Mouse (Mus musculus) gastrocnemius, postnatal 36 days (tissue): ENCODE results near the gene Rhox4e. TPM values are rescaled to one million over a fixed set of nuclear protein-coding genes. Genes with fewer than 3 reads are reported as not detected.
"Not testable (repeated sequence)": the region's sequence is repeated elsewhere in the genome, so short reads cannot be mapped to it uniquely, and the experiment has no call there.

ENCODE experiments used
- DNase-seq, 2 experiments: peaks; one replicate each; pipeline ENCODE4 v3.0.0; 2022
- intact Hi-C: fragments of 180-260 bp; cut with DNase I; formaldehyde crosslinking; loops from one replicate; pipeline ENCODE4 v1.15.1; 2025
- long read RNA-seq, 2 experiments: library from polyadenylated mRNA; stranded (forward); transcript quantifications; one replicate each; pipeline ENCODE4 v2.0.0; 2021
- total RNA-seq, 2 experiments: library from RNA; stranded (reverse); gene quantifications; 2 replicates each; pipeline ENCODE4 v1.2.3; 2021

The Rhox4e gene
- not detected for total RNA-seq
- long read RNA-seq, experiment 1 = 0 reads
- long read RNA-seq, experiment 2 = 0 reads

DNA sequence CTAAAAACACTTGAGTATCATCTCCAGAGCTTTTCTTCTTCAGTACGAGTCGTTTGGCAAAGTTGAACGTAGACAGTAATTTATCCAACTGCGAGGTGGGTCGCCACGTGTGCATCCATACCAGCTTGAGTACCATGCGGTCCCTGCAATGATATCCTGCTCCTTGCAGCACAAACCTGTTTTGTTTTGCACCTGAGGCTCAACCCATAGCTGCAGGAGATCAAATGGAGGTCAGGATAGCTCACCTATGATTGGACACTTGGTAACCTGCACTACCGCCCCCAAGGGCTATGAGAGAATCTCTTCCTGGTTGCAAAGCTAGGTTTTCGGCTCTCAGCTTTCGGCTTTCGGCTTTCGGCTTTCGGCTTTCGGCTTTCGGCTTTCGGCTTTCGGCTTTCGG is at the start of gene Rhox4e:
Gene Rhox4e (plus strand): TSS at position 301 of the 400 bp plus-strand sequence.
- DNase-seq, intact Hi-C loops: not testable (repeated sequence)

- DNase-seq, intact Hi-C loops: not testable (repeated sequence)
Measured at GRCm38 (mm10) chrX:37514059-37514458, 43.2 kb upstream of the Rhox4e start, which contains the start of gene Rhox4d. TSS of gene Rhox4d (plus strand) at chrX:37514359.

- DNase-seq, intact Hi-C loops: not testable (repeated sequence)
Measured at GRCm38 (mm10) chrX:37530152-37530551, 27.1 kb upstream of the Rhox4e start, which contains the start of gene Rhox2e. TSS of gene Rhox2e (plus strand) at chrX:37530452.

GRCm38 (mm10) chrX:37541719-37542118 is 15.5 kb upstream of the Rhox4e start, which contains the start of gene Rhox3e:
TSS of gene Rhox3e (plus strand) at chrX:37542019.
- intact Hi-C loops, DNase-seq: not testable (repeated sequence)

- intact Hi-C loops, DNase-seq: not testable (repeated sequence)
Measured at GRCm38 (mm10) chrX:37571105-37571504, 13.9 kb downstream of the Rhox4e start, which contains the start of gene Rhox2f. TSS of gene Rhox2f (plus strand) at chrX:37571405.

DNA sequence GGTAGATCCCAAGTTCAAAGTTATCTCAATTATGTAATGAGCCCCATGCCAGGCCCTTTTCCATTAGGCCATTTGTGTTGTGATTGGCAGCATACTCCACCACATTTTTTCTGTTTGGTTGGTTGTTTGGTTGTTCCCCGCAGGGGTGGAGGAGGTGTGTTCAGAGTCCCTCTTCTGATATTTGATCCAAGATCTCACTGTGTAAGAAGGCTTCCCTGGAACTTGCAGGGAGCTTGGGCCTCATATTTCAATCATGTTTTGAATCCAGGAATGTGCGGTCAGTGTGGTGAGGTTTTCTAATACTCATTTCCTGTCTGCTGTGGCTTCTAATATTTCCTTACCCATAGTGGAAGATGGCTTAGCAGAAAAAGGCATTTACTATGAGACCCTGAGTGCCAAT is 15.4 kb downstream of the Rhox4e start:
- DNase-seq, intact Hi-C loops: not testable (repeated sequence)

- DNase-seq, intact Hi-C loops: not testable (repeated sequence)
Measured at GRCm38 (mm10) chrX:37580692-37581091, 23.5 kb downstream of the Rhox4e start, which contains the start of gene Rhox3f. TSS of gene Rhox3f (plus strand) at chrX:37580992.

DNA sequence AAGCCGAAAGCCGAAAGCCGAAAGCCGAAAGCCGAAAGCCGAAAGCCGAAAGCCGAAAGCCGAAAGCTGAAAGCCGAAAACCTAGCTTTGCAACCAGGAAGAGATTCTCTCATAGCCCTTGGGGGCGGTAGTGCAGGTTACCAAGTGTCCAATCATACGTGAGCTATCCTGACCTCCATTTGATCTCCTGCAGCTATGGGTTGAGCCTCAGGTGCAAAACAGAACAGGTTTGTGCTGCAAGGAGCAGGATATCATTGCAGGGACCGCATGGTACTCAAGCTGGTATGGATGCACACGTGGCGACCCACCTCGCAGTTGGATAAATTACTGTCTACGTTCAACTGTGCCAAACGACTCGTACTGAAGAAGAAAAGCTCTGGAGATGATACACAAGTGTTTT is 50.4 kb downstream of the Rhox4e start, which contains the start of gene Rhox4f:
Gene Rhox4f (minus strand): TSS at position 101 of the 400 bp plus-strand sequence.
- DNase-seq, intact Hi-C loops: not testable (repeated sequence)

Other genes starting within 250 kb of the Rhox4e start
- gene Rhox3a2, start 177.4 kb upstream of the Rhox4e start, total RNA-seq = not detected
- not detected for gene Rhox4a2, start 166.6 kb upstream of the Rhox4e start, total RNA-seq
- not detected for gene Rhox2b, start 145.3 kb upstream of the Rhox4e start, total RNA-seq
- gene Rhox4b, start 124.9 kb upstream of the Rhox4e start, total RNA-seq = not detected
- gene Rhox2c, start 103.7 kb upstream of the Rhox4e start, total RNA-seq = not detected
- not detected for gene Rhox3c, start 98.8 kb upstream of the Rhox4e start, total RNA-seq
- not detected for gene Rhox4c, start 77.1 kb upstream of the Rhox4e start, total RNA-seq
- gene Rhox2d, start 64.0 kb upstream of the Rhox4e start, total RNA-seq = not detected
- gene Rhox4d, start 43.1 kb upstream of the Rhox4e start, total RNA-seq = not detected
- not detected for gene Rhox2e, start 27.0 kb upstream of the Rhox4e start, total RNA-seq
- under 1 TPM in 1 of 2 experiments, not detected in 1; 0.76 TPM for gene Rhox3e, start 15.4 kb upstream of the Rhox4e start, total RNA-seq
- gene Rhox2f, start 14.0 kb downstream of the Rhox4e start, total RNA-seq = not detected
- gene Rhox3f, start 23.6 kb downstream of the Rhox4e start, total RNA-seq = not detected
- gene Rhox4f, start 50.3 kb downstream of the Rhox4e start, total RNA-seq = not detected
- not detected for gene Rhox3g, start 71.2 kb downstream of the Rhox4e start, total RNA-seq
- gene Rhox2g, start 86.1 kb downstream of the Rhox4e start, total RNA-seq = not detected
- not detected for gene Rhox4g, start 93.9 kb downstream of the Rhox4e start, total RNA-seq
- gene Rhox3h, start 111.4 kb downstream of the Rhox4e start, total RNA-seq = not detected
- gene Rhox2h, start 115.9 kb downstream of the Rhox4e start, total RNA-seq = not detected
- gene Rhox5, start 247.4 kb downstream of the Rhox4e start, total RNA-seq = not detected